15 mouse cellular contexts compared by ENCODE assay signal in genomic region chr1:89078730-89079129, GRCm38 (mm10). TPM values are rescaled to one million over a fixed set of nuclear protein-coding genes. Genes with fewer than 3 reads are reported as not detected.
DNase-seq lines count a peak whose midpoint lies in the region; ATAC-seq and TF ChIP-seq lines count a peak whose summit lies in the region.
"Had no signal": no experiment of that assay in that cellular context is flagged by ENCODE, and none has a peak within 500 bp of the region (broad histone marks: within the 10 kb centered on the region; RNA-seq: fewer than 3 reads in every experiment).

No protein-coding gene starts in this region.

- no peak for TF ChIP-seq CTCF in hindbrain, postnatal 0 days (IDR thresholded peaks at IDR 0.05; ENCODE audit: low read depth)

- no peak for DNase-seq in hindbrain, embryonic 10.5 days (ENCODE audit: low spot score)
- no peak for DNase-seq in hindbrain, postnatal 0 days (ENCODE audit: low spot score)
- no peak for DNase-seq in midbrain, embryonic 10.5 days (ENCODE audit: low spot score)
- peak; percentile 44 for DNase-seq in R1 (ENCODE audit: low read depth, low spot score)
- no peak for DNase-seq in thymus, postnatal 0 days (ENCODE audit: low spot score)
- DNase-seq: cerebellum, adult 8-10 months; kidney, adult 18-20 months; kidney, postnatal 4 days had no signal

- no peak for ATAC-seq in hindbrain, postnatal 0 days
- ATAC-seq in midbrain, embryonic 15.5 days (replicated peaks) = no peak
- ATAC-seq in megakaryocyte progenitor cell, adult 5-6 weeks (replicated peaks; ENCODE audit: poor library complexity) = peak; percentile 81
- ATAC-seq in cerebellum, adult (ENCODE audit: insufficient number of reproducible peaks, low FRiP score, low TSS enrichment) = no peak

- H3K27ac ChIP-seq in hindbrain, embryonic 10.5 days = 0 out of 2 replicates have a peak overlapping the region, but pooled peaks have one; percentile 40
- H3K27ac ChIP-seq in hindbrain, postnatal 0 days = no peak overlapping the region
- H3K27ac ChIP-seq in midbrain, embryonic 10.5 days (replicated peaks) = peak overlapping the region; percentile 29; the same call in 1 of the 2 replicates
- H3K27ac ChIP-seq in midbrain, embryonic 15.5 days = no peak overlapping the region
- H3K27ac ChIP-seq: left cerebral cortex, adult 2 months; limb, embryonic 13.5 days had no signal

- no peak overlapping the region for H3K4me2 ChIP-seq in hindbrain, postnatal 0 days (ENCODE audit: low read depth, low read length)
- no peak overlapping the region for H3K4me2 ChIP-seq in midbrain, embryonic 15.5 days
- H3K4me2 ChIP-seq: limb, embryonic 13.5 days; midbrain, embryonic 11.5 days had no signal

- H3K4me1 ChIP-seq in hindbrain, embryonic 10.5 days (replicated peaks) = peaks cover 99% of the 10 kb centered on the region
- 0 out of 2 replicates have a peak, but pooled peaks cover 8% of the 10 kb centered on the region for H3K4me1 ChIP-seq in hindbrain, postnatal 0 days (ENCODE audit: insufficient read depth, low read length)
- H3K4me1 ChIP-seq in midbrain, embryonic 10.5 days = peaks cover 91% of the 10 kb centered on the region
- H3K4me1 ChIP-seq in midbrain, embryonic 15.5 days = peaks cover 19% of the 10 kb centered on the region

- H3K27me3 ChIP-seq in hindbrain, embryonic 10.5 days (ENCODE audit: insufficient read depth, poor library complexity, severe bottlenecking) = no peaks in the 10 kb centered on the region
- no peaks in the 10 kb centered on the region for H3K27me3 ChIP-seq in hindbrain, postnatal 0 days (ENCODE audit: insufficient read depth, low read length)
- no peaks in the 10 kb centered on the region for H3K27me3 ChIP-seq in midbrain, embryonic 10.5 days (ENCODE audit: low read depth, poor library complexity, severe bottlenecking)
- H3K27me3 ChIP-seq in midbrain, embryonic 15.5 days (replicated peaks) = no peaks in the 10 kb centered on the region
- H3K27me3 ChIP-seq: limb, embryonic 13.5 days had no signal

- WGBS in hindbrain, embryonic 10.5 days = 26% methylated on average over 9 of the region's 9 CpGs
- WGBS in hindbrain, postnatal 0 days = 37% methylated on average over 9 of the region's 9 CpGs
- 21% methylated on average over 9 of the region's 9 CpGs for WGBS in midbrain, embryonic 10.5 days
- WGBS in midbrain, embryonic 15.5 days = 20% methylated on average over 9 of the region's 9 CpGs

- no peak overlapping the region for H3K9ac ChIP-seq in hindbrain, postnatal 0 days (replicated peaks; ENCODE audit: low read length)
- no peak overlapping the region for H3K9ac ChIP-seq in midbrain, embryonic 15.5 days
- H3K9ac ChIP-seq: limb, embryonic 13.5 days had no signal

- H3K4me3 ChIP-seq in hindbrain, embryonic 10.5 days = no peak overlapping the region
- no peak overlapping the region for H3K4me3 ChIP-seq in hindbrain, postnatal 0 days (ENCODE audit: low read length)
- no peak overlapping the region for H3K4me3 ChIP-seq in midbrain, embryonic 10.5 days
- no peak overlapping the region for H3K4me3 ChIP-seq in midbrain, embryonic 15.5 days
- H3K4me3 ChIP-seq: left cerebral cortex, adult 2 months; limb, embryonic 13.5 days had no signal

- no peaks in the 10 kb centered on the region for H3K9me3 ChIP-seq in hindbrain, embryonic 10.5 days
- H3K9me3 ChIP-seq in hindbrain, postnatal 0 days (ENCODE audit: low read length) = no peaks in the 10 kb centered on the region
- no peaks in the 10 kb centered on the region for H3K9me3 ChIP-seq in midbrain, embryonic 10.5 days (replicated peaks)
- no peaks in the 10 kb centered on the region for H3K9me3 ChIP-seq in midbrain, embryonic 15.5 days
- H3K9me3 ChIP-seq: limb, embryonic 13.5 days had no signal

- peaks cover 1% of the 10 kb centered on the region for H3K36me3 ChIP-seq in hindbrain, embryonic 10.5 days
- no peaks in the 10 kb centered on the region for H3K36me3 ChIP-seq in hindbrain, postnatal 0 days (ENCODE audit: insufficient read depth, low read length)
- H3K36me3 ChIP-seq in midbrain, embryonic 10.5 days = peaks cover 4% of the 10 kb centered on the region; the same call in 1 of the 2 replicates
- no peaks in the 10 kb centered on the region for H3K36me3 ChIP-seq in midbrain, embryonic 15.5 days (replicated peaks)
- H3K36me3 ChIP-seq: G1E; limb, embryonic 13.5 days had no signal

RNA-seq across cellular contexts. Expression of gene Sh3bp4, which starts 8.5 kb away (rescaled TPM):
- 25.3 and 27.2 TPM in 2 replicates for polyA plus RNA-seq in hindbrain, embryonic 10.5 days (2016; fragmentation: Nextera tagmentation; extraction: Ambion mirVana)
- 36.5 and 38.8 TPM in 2 replicates for total RNA-seq in hindbrain, postnatal 0 days (2014; rRNA removed)
- 14.6 and 15.7 TPM in 2 replicates for polyA plus RNA-seq in hindbrain, postnatal 0 days (2015; fragmentation: Nextera tagmentation; extraction: Ambion mirVana)
- 23.8 and 25.1 TPM in 2 replicates for polyA plus RNA-seq in midbrain, embryonic 10.5 days (2016; fragmentation: Nextera tagmentation; extraction: Ambion mirVana)
- polyA plus RNA-seq in midbrain, embryonic 15.5 days (2015; fragmentation: Nextera tagmentation; extraction: Ambion mirVana) = 12.3 and 12.4 TPM in 2 replicates
- total RNA-seq in megakaryocyte progenitor cell, adult 5-6 weeks (2015) = 0.24 and 0.27 TPM in 2 replicates
- 0.03 TPM in 1 of 2 replicates, not detected in the other for total RNA-seq in megakaryocyte progenitor cell, adult 5-6 weeks (2017)
- 2.9 and 3.0 TPM in 2 replicates for polyA plus RNA-seq in thymus, postnatal 0 days (2015; fragmentation: Nextera tagmentation; extraction: Ambion mirVana)
- total RNA-seq: G1E had no signal
- polyA plus RNA-seq: G1E had no signal

Comparison
In these comparisons a context has a peak if more than half of its experiments do, and no peak if none do; other contexts are left out.
1. H3K27ac ChIP-seq: peak in hindbrain, embryonic 10.5 days (single experiment) and midbrain, embryonic 10.5 days (single experiment); none in hindbrain, postnatal 0 days (single experiment) and midbrain, embryonic 15.5 days (single experiment).